Mouse (Mus musculus) MEL (cell line): ENCODE data around the gene Fam19a5. TPM values are rescaled to one million over a fixed set of nuclear protein-coding genes. Genes with fewer than 3 reads are reported as not detected.

Experiments
- DNase-seq: peaks from one replicate; pipeline ENCODE4 v3.0.0; 2011; ENCODE audit warnings: low read depth, low spot score
- H3K27ac ChIP-seq: 2 replicates; pipeline ENCODE4 v1.5.1; 2012; ENCODE audit warnings: low read depth, mild to moderate bottlenecking, control low read depth, low read length, moderate library complexity; ENCODE audit not compliant: control insufficient read depth
- H3K27me3 ChIP-seq, 2 experiments: fragments of 150-350 bp in 1 of 2; sonication (generic) in 1 of 2; 2 replicates each; pipeline ENCODE4 v1.6.1; 2012; ENCODE audit warnings: low read length in 2 of 2, mild to moderate bottlenecking in 2 of 2, improper control_type of control experiment in 1 of 2, moderate library complexity in 1 of 2; ENCODE audit not compliant: insufficient read depth in 2 of 2, control insufficient read depth in 1 of 2
- H3K36me3 ChIP-seq, 2 experiments: 2 replicates each; pipeline ENCODE4 v1.6.1; 2012 to 2014; ENCODE audit warnings: low read length in 2 of 2, improper control_type of control experiment in 1 of 2, inconsistent platforms in 1 of 2, mild to moderate bottlenecking in 1 of 2; ENCODE audit not compliant: insufficient read depth in 2 of 2, control insufficient read depth in 1 of 2
- H3K4me1 ChIP-seq, 2 experiments: fragments of 150-350 bp in 1 of 2; sonication (generic) in 1 of 2; 2 replicates each; pipeline ENCODE4 v1.6.1; 2012; ENCODE audit warnings: low read length in 2 of 2, improper control_type of control experiment in 1 of 2, mild to moderate bottlenecking in 1 of 2; ENCODE audit not compliant: insufficient read depth in 2 of 2, control insufficient read depth in 1 of 2
- H3K4me3 ChIP-seq, 2 experiments: fragments of 150-350 bp in 1 of 2; sonication (generic) in 1 of 2; 2 replicates each; pipeline ENCODE4 v1.5.1; 2012; ENCODE audit warnings: low read depth in 2 of 2, low read length in 2 of 2, mild to moderate bottlenecking in 2 of 2, moderate library complexity in 2 of 2, control low read depth in 1 of 2, improper control_type of control experiment in 1 of 2; ENCODE audit not compliant: control insufficient read depth in 1 of 2, insufficient read depth in 1 of 2
- H3K79me2 ChIP-seq: 2 replicates; pipeline ENCODE4 v1.6.1; 2012; ENCODE audit warnings: mild to moderate bottlenecking, low read length, moderate library complexity; ENCODE audit not compliant: control insufficient read depth, poor library complexity, insufficient read depth
- H3K9ac ChIP-seq: 2 replicates; pipeline ENCODE4 v1.6.1; 2012; ENCODE audit warnings: low read depth, mild to moderate bottlenecking, control low read depth, low read length, moderate library complexity; ENCODE audit not compliant: control insufficient read depth, poor library complexity, severe bottlenecking
- H3K9me3 ChIP-seq: fragments of 150-350 bp; sonication (generic); replicated peaks from 2 replicates; pipeline ENCODE4 v1.6.1; 2012; ENCODE audit warnings: mild to moderate bottlenecking, low read length, improper control_type of control experiment, moderate library complexity; ENCODE audit not compliant: insufficient read depth
- BHLHE40 ChIP-seq: IDR thresholded peaks from 2 replicates; pipeline ENCODE4 v1.6.1; 2012; ENCODE audit warnings: low read depth, mild to moderate bottlenecking, inconsistent platforms, low read length, improper control_type of control experiment, borderline replicate concordance
- CHD1 ChIP-seq: IDR thresholded peaks from 2 replicates; pipeline ENCODE4 v1.6.1; 2012; ENCODE audit warnings: low read depth, mild to moderate bottlenecking, inconsistent platforms, low read length, improper control_type of control experiment
- ELF1 ChIP-seq: IDR thresholded peaks from 2 replicates; pipeline ENCODE4 v1.6.1; 2014; ENCODE audit warnings: low read depth, mild to moderate bottlenecking, inconsistent platforms, low read length, improper control_type of control experiment, moderate library complexity
- ETS1 ChIP-seq: IDR thresholded peaks from 2 replicates; pipeline ENCODE4 v1.6.1; 2012; ENCODE audit warnings: low read depth, mild to moderate bottlenecking, inconsistent platforms, low read length, improper control_type of control experiment, moderate library complexity
- GATA1 ChIP-seq: IDR thresholded peaks from 2 replicates; pipeline ENCODE4 v1.6.1; 2011; ENCODE audit warnings: low read depth, low read length, improper control_type of control experiment
- HCFC1 ChIP-seq: IDR thresholded peaks from 2 replicates; pipeline ENCODE4 v1.6.1; 2012; ENCODE audit warnings: low read depth, mild to moderate bottlenecking, inconsistent platforms, low read length, improper control_type of control experiment, moderate library complexity
- KAT2A ChIP-seq: conservative IDR thresholded peaks from 2 replicates; pipeline ENCODE4 v1.6.1; 2012; ENCODE audit warnings: low read depth, low read length, improper control_type of control experiment, inconsistent platforms
- MAFK ChIP-seq: IDR thresholded peaks from 2 replicates; pipeline ENCODE4 v1.6.1; 2011; ENCODE audit warnings: low read depth, mild to moderate bottlenecking, low read length, improper control_type of control experiment, borderline replicate concordance
- MEF2A ChIP-seq: IDR thresholded peaks from 2 replicates; pipeline ENCODE4 v1.6.1; 2014; ENCODE audit warnings: low read depth, mild to moderate bottlenecking, inconsistent platforms, low read length, improper control_type of control experiment; ENCODE audit not compliant: poor library complexity, insufficient replicate concordance, severe bottlenecking; ENCODE audit errors: extremely low read depth
- MYB ChIP-seq: IDR thresholded peaks from 2 replicates; pipeline ENCODE4 v1.6.1; 2011; ENCODE audit warnings: mild to moderate bottlenecking, low read depth, low read length, improper control_type of control experiment
- POLR2AphosphoS2 ChIP-seq: IDR thresholded peaks from 2 replicates; pipeline ENCODE4 v1.6.1; 2011; ENCODE audit warnings: low read length, improper control_type of control experiment
- POLR2AphosphoS5 ChIP-seq: IDR thresholded peaks from 2 replicates; pipeline ENCODE4 v1.6.1; 2012; ENCODE audit warnings: low read depth, borderline replicate concordance, mild to moderate bottlenecking, inconsistent platforms, low read length, moderate library complexity, mixed read lengths
- SIN3A ChIP-seq: IDR thresholded peaks from 2 replicates; pipeline ENCODE4 v1.6.1; 2012; ENCODE audit warnings: low read length, improper control_type of control experiment, inconsistent platforms
- TBP ChIP-seq: IDR thresholded peaks from 2 replicates; pipeline ENCODE4 v1.8.0; 2011; ENCODE audit warnings: low read depth, low read length, improper control_type of control experiment
- UBTF ChIP-seq: IDR thresholded peaks from 2 replicates; pipeline ENCODE4 v1.6.1; 2012; ENCODE audit warnings: low read depth, mild to moderate bottlenecking, inconsistent platforms, low read length, improper control_type of control experiment, moderate library complexity, borderline replicate concordance; ENCODE audit not compliant: insufficient read depth
- ZC3H11A ChIP-seq: IDR thresholded peaks from 2 replicates; pipeline ENCODE4 v1.6.1; 2012; ENCODE audit warnings: low read depth, mild to moderate bottlenecking, inconsistent platforms, low read length, improper control_type of control experiment
- ZMIZ1 ChIP-seq: IDR thresholded peaks from 2 replicates; pipeline ENCODE4 v1.6.1; 2012; ENCODE audit warnings: low read depth, mild to moderate bottlenecking, inconsistent platforms, low read length, improper control_type of control experiment, moderate library complexity
- ZNF384 ChIP-seq: IDR thresholded peaks from 2 replicates; pipeline ENCODE4 v1.6.1; 2012; ENCODE audit warnings: low read depth, mild to moderate bottlenecking, inconsistent platforms, low read length, improper control_type of control experiment
- polyA plus RNA-seq, 2 experiments: library from polyadenylated mRNA; stranded (reverse) in 1 of 2; unstranded in 1 of 2; fragments of >175 nt in 1 of 2; fragments of >200 nt in 1 of 2; gene quantifications; 2 replicates each; pipeline versions ENCODE4 v1.2.1 to v1.2.4; 2012; ENCODE audit warnings: low replicate concordance in 2 of 2, low read depth in 1 of 2; ENCODE audit not compliant: insufficient read length in 2 of 2, insufficient read depth in 1 of 2, missing spikeins in 1 of 2
- total RNA-seq: library from RNA; depleted of rRNA; stranded (reverse); fragments of 300-350 nt; gene quantifications from 2 replicates; pipeline ENCODE4 v1.2.3, GENCODE M21; 2012

Fam19a5 gene
- total and polyA plus RNA-seq, 3 experiments, result not detected

DNA sequence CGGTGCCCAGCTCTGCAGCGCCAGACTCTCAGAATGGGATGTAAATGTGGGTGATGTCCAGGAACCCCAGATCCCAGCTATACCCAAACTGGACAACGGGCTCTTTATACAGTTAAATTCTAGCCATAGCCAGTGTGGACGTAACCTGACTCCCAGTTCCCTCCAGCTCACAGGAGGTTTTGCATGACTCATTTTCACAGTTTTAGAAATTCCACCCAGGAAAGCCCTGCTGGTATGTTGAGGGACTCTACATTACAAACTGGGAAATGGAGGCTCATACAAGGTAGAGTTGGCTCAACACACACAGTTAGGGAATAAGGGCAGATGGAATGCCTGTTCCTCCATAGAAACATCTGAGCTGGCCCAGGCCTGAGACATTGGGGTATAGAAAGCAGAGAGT, 147.9 kb downstream of the Fam19a5 start:
- no peaks in the 10 kb centered on the region for H3K36me3 ChIP-seq
- H3K27me3 ChIP-seq, result no peaks in the 10 kb centered on the region
- no peak overlapping the region for H3K4me3 ChIP-seq
- TF ChIP-seq ELF1 (no peak), MEF2A (no peak), ZMIZ1 (no peak), MYB (no peak), ZNF384 (no peak), ZC3H11A (no peak), POLR2AphosphoS5 (no peak), SIN3A (no peak), POLR2AphosphoS2 (no peak), MAFK (no peak), UBTF (no peak), CHD1 (no peak), KAT2A (no peak), ETS1 (no peak), HCFC1 (no peak), BHLHE40 (no peak), TBP (no peak)
- H3K9me3 ChIP-seq, result no peaks in the 10 kb centered on the region
- H3K9ac ChIP-seq, result no peak overlapping the region
- H3K79me2 ChIP-seq, result no peaks in the 10 kb centered on the region
- no peak for DNase-seq
- no peaks in the 10 kb centered on the region for H3K4me1 ChIP-seq
- H3K27ac ChIP-seq, result no peak overlapping the region

DNA sequence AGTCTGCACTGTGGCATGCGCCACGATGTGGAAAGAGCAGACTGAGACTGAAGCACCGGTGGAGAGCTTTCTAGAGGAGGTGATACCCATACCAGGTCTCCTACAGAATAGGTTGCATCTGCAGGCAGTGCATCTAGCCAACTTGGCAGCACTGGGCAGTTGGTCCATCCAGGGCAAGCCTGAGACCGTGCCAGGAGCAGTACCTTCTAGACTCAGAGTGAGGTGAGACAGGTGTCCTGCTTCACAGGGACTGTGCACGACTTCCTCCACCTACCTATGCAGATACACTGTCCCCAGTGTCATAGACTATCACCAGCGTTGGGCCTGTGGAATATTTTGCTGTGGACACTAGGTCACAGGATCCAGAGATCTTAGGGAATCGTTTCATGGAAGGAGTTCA, 148.3 kb downstream of the Fam19a5 start:
- no peak for DNase-seq
- no peak overlapping the region for H3K27ac ChIP-seq
- H3K9me3 ChIP-seq, result no peaks in the 10 kb centered on the region
- no peak overlapping the region for H3K9ac ChIP-seq
- H3K4me1 ChIP-seq, result no peaks in the 10 kb centered on the region
- TF ChIP-seq GATA1 (no peak), MAFK (no peak)
- no peaks in the 10 kb centered on the region for H3K79me2 ChIP-seq
- H3K36me3 ChIP-seq, result no peaks in the 10 kb centered on the region
- H3K27me3 ChIP-seq, result no peaks in the 10 kb centered on the region
- H3K4me3 ChIP-seq, result no peak overlapping the region
